Mouse (Mus musculus): Measurements from ENCODE around the gene Ms4a14. TPM values are rescaled to one million over a fixed set of nuclear protein-coding genes. Genes with fewer than 3 reads are reported as not detected.

Gene Ms4a14
- 959 TPM for polyA plus RNA-seq (2014; fragmentation: Illumina TruSeq; extraction: RNeasy Lipid Tissue Mini Kit (QIAGEN cat#74804); ENCODE audit: low read depth, low replicate concordance)

DNA sequence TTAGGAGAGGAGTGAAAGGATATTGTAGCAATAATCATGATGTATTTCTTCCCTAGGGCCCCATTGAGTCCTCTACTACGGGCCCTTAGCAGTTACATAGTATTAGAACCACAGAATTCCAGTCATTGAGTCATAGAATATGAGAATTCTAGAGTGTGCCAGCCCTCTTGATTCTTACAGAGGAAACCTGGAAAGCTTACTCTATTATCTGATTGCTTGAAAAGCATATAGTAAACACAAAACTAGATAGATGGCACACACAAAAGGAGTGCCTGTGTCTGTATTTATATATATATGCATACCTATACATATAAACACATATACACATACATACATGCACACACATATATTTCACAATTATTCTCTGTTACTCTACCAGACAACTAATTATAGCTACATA, at the start of gene Ms4a14:
TSS of gene Ms4a14 (minus strand) at position 101 of the 400 bp plus-strand sequence.

DNA sequence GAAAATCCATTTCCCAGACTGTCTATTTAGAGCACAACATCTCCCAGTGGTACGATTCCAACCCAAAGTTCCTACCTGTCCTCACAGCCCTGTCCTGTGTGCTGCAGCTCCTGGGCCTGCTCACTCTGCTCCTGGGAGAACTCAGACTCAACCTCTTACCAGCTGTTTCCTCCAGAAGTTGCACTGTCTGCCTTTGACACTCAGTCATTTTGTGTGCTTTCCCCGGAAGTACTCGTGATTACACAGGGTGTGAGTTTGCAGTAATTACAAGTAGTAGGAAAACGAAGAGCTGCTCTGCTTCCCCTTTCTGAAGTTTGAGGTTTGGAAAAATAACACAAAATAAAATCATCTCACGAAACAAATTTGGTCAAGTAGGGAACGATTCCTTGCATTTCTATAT, 21.7 kb upstream of the Ms4a14 start, which contains the start of gene Ms4a7:
TSS of gene Ms4a7 (minus strand) at position 215 of the 400 bp plus-strand sequence.

DNA sequence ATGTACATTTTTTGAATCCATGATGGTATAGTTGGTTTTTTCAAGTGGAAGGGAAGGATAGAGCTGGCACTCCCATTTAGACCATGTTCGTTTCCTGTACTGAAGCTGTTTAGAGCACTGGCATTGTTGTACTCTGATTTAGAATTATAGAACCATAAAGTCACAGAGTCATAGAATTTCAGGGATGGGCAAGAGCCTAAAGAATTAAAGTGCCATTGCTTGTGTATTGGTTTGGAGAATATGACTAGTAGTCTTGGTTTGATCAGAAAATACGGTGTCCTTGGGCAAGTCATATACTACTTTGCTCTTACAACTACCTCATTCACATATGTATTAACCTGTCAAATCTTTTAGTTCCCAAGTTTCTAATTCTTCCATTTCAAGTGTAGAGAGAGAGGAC, 30.5 kb downstream of the Ms4a14 start, which contains the start of gene Ms4a5:
TSS of gene Ms4a5 (minus strand) at position 101 of the 400 bp plus-strand sequence.

DNA sequence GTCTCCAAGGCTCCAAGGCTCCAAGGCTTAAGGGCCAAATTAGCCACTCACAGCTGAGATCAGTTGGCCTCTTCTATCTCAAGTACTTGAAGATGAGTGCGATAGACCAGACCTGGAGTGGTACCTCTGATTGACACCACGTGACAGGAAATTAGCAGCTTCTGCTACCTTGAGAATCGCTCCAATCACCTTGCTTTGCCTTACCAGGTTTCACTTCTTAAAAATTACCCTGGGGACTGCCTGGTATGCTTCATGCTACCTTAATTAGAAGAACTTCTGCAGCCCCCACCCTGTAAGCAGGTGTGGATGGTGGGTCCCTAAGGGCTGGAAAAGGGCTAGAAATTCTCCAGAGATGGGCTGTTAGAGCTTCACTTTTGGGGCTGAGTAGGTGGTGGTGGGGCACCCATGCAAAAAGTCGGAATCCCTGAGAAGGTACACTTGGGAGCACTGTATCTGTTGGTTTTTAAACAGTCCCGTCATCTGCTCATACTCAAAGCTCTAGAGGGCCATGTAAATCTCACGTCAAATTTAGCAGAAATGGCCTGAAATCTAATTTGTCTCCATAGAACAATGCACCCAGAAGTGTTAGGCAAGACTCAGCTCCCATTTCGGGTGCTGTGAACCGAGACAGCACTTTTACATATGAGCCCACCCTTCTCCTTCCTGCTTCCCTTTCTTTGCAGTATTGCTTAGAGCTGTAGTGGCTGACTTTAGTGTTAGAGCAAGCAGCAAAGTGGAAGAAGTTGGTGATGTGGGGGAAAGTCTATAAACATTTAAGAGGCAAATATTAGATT, 48.0 kb downstream of the Ms4a14 start, which contains the start of gene Ms4a1:
TSS of gene Ms4a1 (minus strand) at position 190 of the 794 bp plus-strand sequence.

Other genes with a start within 250 kb of the Ms4a14 start
- gene Ms4a8a, start 233.4 kb downstream of the Ms4a14 start, polyA plus RNA-seq (2014; fragmentation: Illumina TruSeq; extraction: RNeasy Lipid Tissue Mini Kit (QIAGEN cat#74804); ENCODE audit: low read depth, low replicate concordance): 0.20 TPM
- gene 1700017D01Rik, start 183.6 kb downstream of the Ms4a14 start, polyA plus RNA-seq (2014; fragmentation: Illumina TruSeq; extraction: RNeasy Lipid Tissue Mini Kit (QIAGEN cat#74804); ENCODE audit: low read depth, low replicate concordance): 685 TPM
- gene 1700025F22Rik, start 149.1 kb downstream of the Ms4a14 start, polyA plus RNA-seq (2014; fragmentation: Illumina TruSeq; extraction: RNeasy Lipid Tissue Mini Kit (QIAGEN cat#74804); ENCODE audit: low read depth, low replicate concordance): 438 TPM
- 489 TPM for gene Ms4a13, start 117.7 kb downstream of the Ms4a14 start, polyA plus RNA-seq (2014; fragmentation: Illumina TruSeq; extraction: RNeasy Lipid Tissue Mini Kit (QIAGEN cat#74804); ENCODE audit: low read depth, low replicate concordance)
- gene Ms4a12, start 82.0 kb downstream of the Ms4a14 start, polyA plus RNA-seq (2014; fragmentation: Illumina TruSeq; extraction: RNeasy Lipid Tissue Mini Kit (QIAGEN cat#74804); ENCODE audit: low read depth, low replicate concordance): not detected
- gene Ms4a1, start 48.2 kb downstream of the Ms4a14 start, polyA plus RNA-seq (2014; fragmentation: Illumina TruSeq; extraction: RNeasy Lipid Tissue Mini Kit (QIAGEN cat#74804); ENCODE audit: low read depth, low replicate concordance): 0.45 TPM
- gene Ms4a5, start 30.6 kb downstream of the Ms4a14 start, polyA plus RNA-seq (2014; fragmentation: Illumina TruSeq; extraction: RNeasy Lipid Tissue Mini Kit (QIAGEN cat#74804); ENCODE audit: low read depth, low replicate concordance): 1,388 TPM
- 2.5 TPM for gene Ms4a7, start 21.7 kb upstream of the Ms4a14 start, polyA plus RNA-seq (2014; fragmentation: Illumina TruSeq; extraction: RNeasy Lipid Tissue Mini Kit (QIAGEN cat#74804); ENCODE audit: low read depth, low replicate concordance)
- gene Ms4a4a, start 61.1 kb upstream of the Ms4a14 start, polyA plus RNA-seq (2014; fragmentation: Illumina TruSeq; extraction: RNeasy Lipid Tissue Mini Kit (QIAGEN cat#74804); ENCODE audit: low read depth, low replicate concordance): 1.9 TPM
- 0.39 TPM for gene Ms4a4c, start 90.3 kb upstream of the Ms4a14 start, polyA plus RNA-seq (2014; fragmentation: Illumina TruSeq; extraction: RNeasy Lipid Tissue Mini Kit (QIAGEN cat#74804); ENCODE audit: low read depth, low replicate concordance)
- gene Ms4a4b, start 129.1 kb upstream of the Ms4a14 start, polyA plus RNA-seq (2014; fragmentation: Illumina TruSeq; extraction: RNeasy Lipid Tissue Mini Kit (QIAGEN cat#74804); ENCODE audit: low read depth, low replicate concordance): 4.5 TPM
- 4.7 TPM for gene Ms4a6c, start 154.9 kb upstream of the Ms4a14 start, polyA plus RNA-seq (2014; fragmentation: Illumina TruSeq; extraction: RNeasy Lipid Tissue Mini Kit (QIAGEN cat#74804); ENCODE audit: low read depth, low replicate concordance)
- 6.6 TPM for gene Gm8369, start 171.5 kb upstream of the Ms4a14 start, polyA plus RNA-seq (2014; fragmentation: Illumina TruSeq; extraction: RNeasy Lipid Tissue Mini Kit (QIAGEN cat#74804); ENCODE audit: low read depth, low replicate concordance)
- gene Ms4a6b, start 202.1 kb upstream of the Ms4a14 start, polyA plus RNA-seq (2014; fragmentation: Illumina TruSeq; extraction: RNeasy Lipid Tissue Mini Kit (QIAGEN cat#74804); ENCODE audit: low read depth, low replicate concordance): 3.4 TPM
- 6.2 TPM for gene Ms4a4d, start 222.3 kb upstream of the Ms4a14 start, polyA plus RNA-seq (2014; fragmentation: Illumina TruSeq; extraction: RNeasy Lipid Tissue Mini Kit (QIAGEN cat#74804); ENCODE audit: low read depth, low replicate concordance)